Mouse (Mus musculus) adrenal gland, postnatal 25 days (tissue): ENCODE measurements around the gene Acbd4. TPM values are rescaled to one million over a fixed set of nuclear protein-coding genes. Genes with fewer than 3 reads are reported as not detected.

Experiments used
- DNase-seq: peaks from one replicate; pipeline ENCODE4 v3.0.0; 2021; ENCODE audit warnings: mixed read lengths
- total RNA-seq: library from RNA; stranded (reverse); gene quantifications from 2 replicates; pipeline ENCODE4 v1.2.3, GENCODE M21; 2021

The Acbd4 gene
- total RNA-seq, 1 experiment from 2014 or later = 129 TPM

DNA sequence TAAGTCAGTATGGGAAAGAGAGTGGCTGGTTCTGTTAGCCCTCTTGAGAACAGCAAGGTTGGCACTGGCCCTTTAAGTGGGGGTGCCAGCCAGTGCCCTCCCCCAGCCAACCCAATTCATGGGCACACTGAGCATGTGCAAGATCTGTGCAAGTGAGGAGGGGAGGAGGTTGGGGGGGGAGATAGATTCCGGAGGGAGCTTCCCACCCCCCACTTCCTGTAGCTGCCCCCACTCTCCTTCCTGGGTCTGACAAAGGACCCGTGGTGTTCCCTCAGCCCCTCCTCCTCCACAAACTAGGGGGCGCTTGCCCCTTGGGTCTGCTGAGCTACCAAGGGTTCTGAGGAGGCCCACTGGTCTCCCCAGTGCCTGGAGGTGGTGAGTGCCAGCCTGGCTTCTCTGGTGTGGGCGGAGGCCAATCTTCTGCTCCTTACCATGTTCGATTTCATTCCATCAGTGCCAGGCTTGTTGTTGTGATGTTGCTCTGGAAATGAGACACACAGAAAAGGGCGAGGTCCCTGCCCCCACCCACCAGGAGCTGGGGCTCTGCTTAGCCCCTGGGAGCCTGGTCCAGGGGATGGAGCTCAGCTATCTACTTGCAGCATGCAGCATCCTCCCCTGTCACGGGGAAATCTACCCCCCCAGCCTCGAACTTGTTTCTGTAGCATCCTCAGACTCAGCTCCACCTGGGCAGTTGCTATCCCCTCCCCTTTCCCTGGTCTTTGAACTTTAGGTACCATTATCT, 41.1 kb downstream of the Acbd4 start:
- peak; percentile 67 for DNase-seq

DNA sequence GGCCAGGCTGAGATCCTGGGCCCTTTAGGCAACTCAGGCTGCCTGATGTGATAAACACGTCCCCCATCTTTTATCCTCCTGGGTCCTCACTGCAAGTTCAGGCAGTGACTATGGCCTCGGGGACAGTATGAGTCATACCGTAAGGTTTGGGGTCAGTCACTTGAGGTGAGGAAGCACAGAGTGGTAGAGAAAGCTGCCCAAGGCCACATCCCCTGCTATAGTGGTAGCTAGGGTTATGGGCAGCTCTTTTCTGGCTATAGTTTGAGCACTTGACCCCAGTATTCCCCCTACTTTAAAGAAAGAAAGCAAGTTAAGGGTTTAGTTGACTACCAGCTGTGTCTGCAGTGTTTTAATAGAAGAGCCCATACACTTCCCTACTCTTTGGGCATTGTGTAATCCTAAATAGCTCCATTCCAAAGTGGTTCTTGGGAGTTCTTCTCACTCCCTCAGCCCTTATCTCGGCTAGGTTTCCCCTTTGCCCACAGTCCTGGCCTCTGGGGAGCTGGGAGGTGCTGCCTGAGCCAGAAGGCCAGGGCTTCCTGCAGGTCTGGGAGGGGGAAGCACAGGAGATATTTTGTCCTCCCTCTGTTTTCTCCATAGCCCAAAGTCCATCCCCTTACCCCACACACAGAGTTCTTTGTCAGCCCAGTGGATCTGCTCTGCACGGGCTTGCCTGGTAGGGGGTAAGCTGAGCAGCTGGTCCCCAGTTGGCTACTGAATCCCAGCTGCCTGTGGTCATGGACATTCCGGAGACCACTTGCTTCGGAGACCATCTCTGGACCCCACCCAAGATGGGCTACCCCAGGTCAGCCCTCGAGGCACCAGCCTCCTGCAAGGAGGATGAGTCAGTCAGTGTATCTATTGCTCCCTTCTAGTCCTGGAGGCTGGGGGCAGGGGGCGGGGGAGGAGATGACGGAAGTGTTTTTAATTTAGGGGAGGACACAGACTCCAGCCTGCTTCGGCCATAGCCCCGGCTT, 43.1 kb downstream of the Acbd4 start:
- DNase-seq = peak; percentile 27

DNA sequence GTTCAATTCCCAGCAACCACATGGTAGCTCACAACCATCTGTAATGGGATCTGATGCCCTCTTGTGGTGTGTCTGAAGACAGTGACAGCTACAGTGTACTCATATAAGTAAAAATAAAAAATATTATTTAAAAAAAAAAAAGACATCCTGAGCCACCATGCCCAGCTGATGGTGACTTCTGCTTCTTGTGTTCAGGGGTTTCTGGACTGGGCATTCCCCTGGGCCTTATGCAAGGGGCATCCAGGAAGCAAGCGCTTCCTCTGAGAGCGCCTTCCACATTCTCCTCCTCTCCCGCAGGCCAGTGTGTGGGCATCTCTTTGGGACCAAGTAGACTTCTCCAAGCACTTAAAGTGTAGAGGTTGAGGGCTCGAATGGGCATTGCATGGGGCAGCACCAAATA, 44.9 kb downstream of the Acbd4 start:
- DNase-seq = no peak

DNA sequence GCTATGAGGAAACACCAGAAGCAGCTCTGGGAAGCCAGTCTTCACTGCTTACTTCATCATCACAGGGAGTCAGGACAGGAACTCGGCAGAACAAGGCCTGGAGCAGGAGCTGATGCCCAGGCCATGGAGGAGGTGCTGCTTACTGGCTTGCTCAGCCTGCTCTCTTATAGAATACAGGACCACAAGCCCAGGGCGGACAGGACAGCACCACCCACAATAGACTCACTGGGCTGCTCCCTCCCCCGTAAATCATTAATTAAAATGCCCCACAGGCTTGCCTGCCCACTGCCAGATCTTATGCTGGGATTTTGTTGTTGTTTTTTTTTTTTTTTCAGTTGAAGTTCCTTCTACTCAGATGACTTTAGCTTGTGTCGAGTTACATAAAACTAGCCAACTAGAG, 46.3 kb downstream of the Acbd4 start:
- no peak for DNase-seq

DNA sequence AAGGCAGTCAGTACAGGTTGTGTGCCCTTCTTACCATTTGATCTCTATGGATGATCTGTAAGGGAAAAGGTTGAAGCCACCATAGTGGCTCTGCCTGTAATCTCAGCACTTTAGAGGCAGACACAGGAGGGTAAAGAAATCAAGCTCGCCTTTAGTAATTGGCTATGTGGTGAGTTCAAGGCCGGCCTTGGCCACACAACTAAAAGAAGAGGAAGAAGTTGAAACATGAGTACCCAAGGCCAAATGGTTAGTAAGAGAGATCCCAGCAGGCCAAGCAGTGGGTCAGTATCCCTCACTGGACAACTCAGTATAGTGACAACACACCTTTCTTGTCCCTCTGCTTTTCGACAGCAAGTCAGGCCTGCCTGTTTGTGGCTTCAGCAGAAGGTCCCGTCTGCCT, 48.3 kb downstream of the Acbd4 start:
- no peak for DNase-seq

DNA sequence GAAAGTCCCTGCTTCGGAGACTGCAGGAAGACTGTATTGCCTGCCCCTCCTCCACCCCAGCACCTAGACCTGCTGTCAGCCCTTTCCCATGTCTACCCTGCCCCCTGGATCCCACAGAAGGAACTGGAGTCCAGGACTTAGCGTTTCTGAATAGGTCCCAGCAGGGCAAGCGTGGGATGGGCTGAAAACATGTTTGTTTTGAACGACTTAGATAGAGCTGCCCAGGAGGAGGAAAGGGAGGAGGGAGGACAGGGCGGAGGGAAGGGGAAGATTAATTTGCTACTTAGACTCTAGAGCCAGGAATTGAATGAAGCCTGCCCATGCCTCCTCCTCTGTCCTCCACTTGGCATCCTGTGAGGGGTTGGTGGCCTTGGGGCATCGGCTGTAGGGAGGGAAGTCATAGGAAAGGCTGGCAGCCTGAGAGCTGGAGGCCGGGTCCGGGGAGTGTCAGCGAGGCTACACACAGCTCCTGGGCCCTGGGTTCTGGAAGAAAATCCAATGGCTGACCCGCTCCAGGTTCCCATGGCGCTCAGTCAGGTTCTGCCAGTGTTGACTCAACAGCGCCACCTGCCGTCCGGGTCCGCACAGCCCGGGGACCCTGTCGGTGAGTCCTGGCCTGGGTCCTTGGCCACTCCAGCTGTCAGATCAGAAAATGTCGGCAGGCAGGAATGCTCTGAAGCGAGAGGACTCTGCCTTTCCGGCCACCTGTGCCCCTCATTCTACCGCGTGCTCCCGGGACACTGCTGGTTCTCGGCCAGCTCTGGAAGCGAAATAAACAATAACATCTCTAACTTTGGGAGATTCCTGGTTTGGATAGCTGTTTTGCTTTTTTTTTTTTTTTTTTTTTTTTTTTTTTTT, 57.4 kb downstream of the Acbd4 start:
- peak; percentile 99 for DNase-seq

DNA sequence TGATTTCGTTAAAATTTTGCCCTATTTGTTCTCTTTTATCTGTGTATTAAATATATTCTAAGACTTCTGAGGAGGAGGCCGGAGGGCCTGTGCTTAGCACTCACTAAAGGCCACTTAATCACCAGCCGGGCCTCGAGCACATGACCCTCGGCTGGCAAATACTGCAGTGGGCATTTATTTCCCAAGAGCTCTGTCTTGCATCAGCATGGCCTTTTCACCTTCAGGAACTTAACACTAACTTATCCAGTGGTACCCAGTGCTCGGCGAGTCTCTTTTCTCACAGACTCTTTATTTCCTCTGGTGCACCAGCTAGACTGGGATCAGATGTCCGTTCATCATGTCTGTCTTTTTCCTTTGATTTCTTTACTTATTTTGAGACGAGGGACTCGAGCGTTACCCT, 59.3 kb downstream of the Acbd4 start:
- DNase-seq = no peak

DNA sequence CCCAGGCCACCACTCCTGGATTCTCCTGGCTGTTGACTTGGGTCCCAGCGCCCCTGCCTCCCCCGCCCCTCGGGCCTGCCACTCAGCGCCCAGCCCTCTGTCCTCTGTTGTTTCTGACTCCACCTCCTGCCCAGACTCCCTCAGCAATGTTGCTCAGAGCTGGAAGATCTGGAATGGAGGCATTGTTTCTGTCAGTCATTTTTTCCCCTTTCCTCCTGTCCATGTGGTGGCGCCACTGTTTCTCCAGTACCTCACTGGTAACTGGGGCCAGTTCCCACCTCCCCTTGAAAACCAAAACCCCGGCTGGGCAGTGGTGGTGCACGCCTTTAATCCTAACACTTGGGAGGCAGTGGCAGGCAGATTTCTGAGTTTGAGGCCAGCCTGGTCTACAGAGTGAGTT, 60.0 kb downstream of the Acbd4 start:
- DNase-seq = no peak

Other genes with a start within 250 kb of the Acbd4 start
- gene Eftud2, start 220.7 kb upstream of the Acbd4 start, total RNA-seq = 77.2 and 81.2 TPM in 2 replicates
- gene Ccdc103, start 220.5 kb upstream of the Acbd4 start, total RNA-seq = 1.0 TPM in 1 of 2 replicates, not detected in the other
- not detected in 2 replicates for gene Fam187a, start 216.5 kb upstream of the Acbd4 start, total RNA-seq
- 0.36 and 0.48 TPM in 2 replicates for gene Gfap, start 200.8 kb upstream of the Acbd4 start, total RNA-seq
- gene Kif18b, start 176.6 kb upstream of the Acbd4 start, total RNA-seq = 4.1 and 5.3 TPM in 2 replicates
- 34.9 and 49.7 TPM in 2 replicates for gene C1ql1, start 155.0 kb upstream of the Acbd4 start, total RNA-seq
- gene Nmt1, start 73.5 kb upstream of the Acbd4 start, total RNA-seq = 103 and 104 TPM in 2 replicates
- 73.0 and 82.7 TPM in 2 replicates for gene Dcakd, start 73.3 kb upstream of the Acbd4 start, total RNA-seq
- gene Plcd3, start within 50 bp of the Acbd4 start, total RNA-seq = 9.1 and 13.7 TPM in 2 replicates
- 72.0 and 75.6 TPM in 2 replicates for gene Hexim1, start 14.5 kb downstream of the Acbd4 start, total RNA-seq
- gene Hexim2, start 30.7 kb downstream of the Acbd4 start, total RNA-seq = 3.9 and 6.2 TPM in 2 replicates
- 15.6 and 19.9 TPM in 2 replicates for gene Fmnl1, start 69.4 kb downstream of the Acbd4 start, total RNA-seq
- not detected in 2 replicates for gene 1700023F06Rik, start 106.9 kb downstream of the Acbd4 start, total RNA-seq
- not detected in 2 replicates for gene Spata32, start 116.8 kb downstream of the Acbd4 start, total RNA-seq
- gene Map3k14, start 165.8 kb downstream of the Acbd4 start, total RNA-seq = 7.0 TPM in 2 replicates